Mouse (Mus musculus): ENCODE measurements at regions not wholly inside any gene's neighbourhood (a gene's known extent, or its start where the extent isn't known, plus 50 kb on each side); places are given as distances from the start of the nearest gene placed in this dataset.

- DNase-seq = no peak
Observed at GRCm38 (mm10) chr4:9132356-9132755, 893.5 kb upstream of the Car8 start.

- no peak for DNase-seq
Observed at GRCm38 (mm10) chr4:9131610-9132009, 892.8 kb upstream of the Car8 start.

- peak; percentile 77 to 86 for DNase-seq
Observed at GRCm38 (mm10) chr4:9125236-9125963, 886.6 kb upstream of the Car8 start.

GRCm38 (mm10) chr4:9124586-9125232, 885.9 kb upstream of the Car8 start:
- DNase-seq = no peak

- DNase-seq = no peak
Observed at GRCm38 (mm10) chr4:9124109-9124508, 885.3 kb upstream of the Car8 start.

GRCm38 (mm10) chr4:9123396-9124031, 884.7 kb upstream of the Car8 start:
- DNase-seq = no peak

- DNase-seq = no peak
Observed at GRCm38 (mm10) chr4:9122639-9123286, 883.9 kb upstream of the Car8 start.

- no peak for DNase-seq
Observed at GRCm38 (mm10) chr4:9116955-9117647, 878.3 kb upstream of the Car8 start.

- no peak for DNase-seq
Observed at GRCm38 (mm10) chr4:9115874-9116273, 877.0 kb upstream of the Car8 start.

- peak in 1 of 2 experiments; percentile 48 for DNase-seq
Observed at GRCm38 (mm10) chr4:9113982-9114381, 875.1 kb upstream of the Car8 start.

GRCm38 (mm10) chr4:9110355-9110754, 871.5 kb upstream of the Car8 start:
- DNase-seq = no peak

GRCm38 (mm10) chr4:9107295-9107694, 868.5 kb upstream of the Car8 start:
- DNase-seq = peak; percentile 92

- peak; percentile 39 to 45 for DNase-seq
Observed at GRCm38 (mm10) chr4:9106778-9107177, 867.9 kb upstream of the Car8 start.

- no peak for DNase-seq
Observed at GRCm38 (mm10) chr4:9104657-9105056, 865.8 kb upstream of the Car8 start.

- DNase-seq = no peak
Observed at GRCm38 (mm10) chr4:9103958-9104357, 865.1 kb upstream of the Car8 start.

GRCm38 (mm10) chr4:9096809-9097700, 858.2 kb upstream of the Car8 start:
- peak; percentile 95 to 97 for DNase-seq

GRCm38 (mm10) chr4:9096274-9096673, 857.4 kb upstream of the Car8 start:
- no peak for DNase-seq

- DNase-seq = no peak
Observed at GRCm38 (mm10) chr4:9095646-9096045, 856.8 kb upstream of the Car8 start.

GRCm38 (mm10) chr4:9094522-9094921, 855.7 kb upstream of the Car8 start:
- DNase-seq = peak in 1 of 2 experiments; percentile 57

- no peak for DNase-seq
Observed at GRCm38 (mm10) chr4:9094076-9094475, 855.2 kb upstream of the Car8 start.

- peak in 1 of 2 experiments; percentile 1 for DNase-seq
Observed at GRCm38 (mm10) chr4:9083526-9083925, 844.7 kb upstream of the Car8 start.
